Mouse (Mus musculus): ENCODE measurements around the gene Rps6ka1. TPM values are rescaled to one million over a fixed set of nuclear protein-coding genes. Genes with fewer than 3 reads are reported as not detected.
A peak's percentile ranks its signal among the peaks of the same experiment; 100 is the strongest.

Gene Rps6ka1
- total and polyA plus RNA-seq, 2 experiments from 2014 or later, result 5.9 to 8.0 TPM

- Histone ChIP-seq H3K27me3 (ENCODE audit: control insufficient read depth, insufficient read depth, low read length) (no peaks in the 10 kb centered on the region), H3K4me3 (ENCODE audit: low read depth, low read length) (no peak overlapping the region), H3K36me3 (replicated peaks; ENCODE audit: control insufficient read depth, insufficient read depth, low read length) (no peaks in the 10 kb centered on the region), H3K9me3 (replicated peaks; ENCODE audit: control insufficient read depth, low read length) (no peaks in the 10 kb centered on the region), H3K9ac (replicated peaks; ENCODE audit: low read depth, low read length) (no peak overlapping the region), H3K4me2 (ENCODE audit: low read depth, low read length) (no peak overlapping the region), H3K27ac (ENCODE audit: low read depth) (no peak overlapping the region), H3K4me1 (ENCODE audit: control insufficient read depth, insufficient read depth) (0 out of 2 replicates have a peak, but pooled peaks cover 3% of the 10 kb centered on the region)
- ATAC-seq (ENCODE audit: insufficient read depth, low read depth) (peak; percentile 66), DNase-seq (ENCODE audit: low spot score) (peak; percentile 43)
- WGBS, result 42% methylated on average over 15 of the region's 15 CpGs
- no peak for TF ChIP-seq EP300 (IDR thresholded peaks at IDR 0.05; ENCODE audit: low read depth)
- peak; percentile 39 for TF ChIP-seq CTCF (IDR thresholded peaks at IDR 0.05; ENCODE audit: low read depth)
Observed at GRCm38 (mm10) chr4:133832945-133833874, 54.4 kb downstream of the Rps6ka1 start.

GRCm38 (mm10) chr4:133830453-133830852 is 57.1 kb downstream of the Rps6ka1 start:
- DNase-seq (ENCODE audit: low spot score) (no peak), ATAC-seq (ENCODE audit: insufficient read depth, low read depth) (no peak)
- Histone ChIP-seq H3K36me3 (replicated peaks; ENCODE audit: control insufficient read depth, insufficient read depth, low read length) (no peaks in the 10 kb centered on the region), H3K4me2 (ENCODE audit: low read depth, low read length) (no peak overlapping the region), H3K4me1 (ENCODE audit: control insufficient read depth, insufficient read depth) (0 out of 2 replicates have a peak, but pooled peaks cover 3% of the 10 kb centered on the region), H3K27ac (ENCODE audit: low read depth) (no peak overlapping the region), H3K27me3 (ENCODE audit: control insufficient read depth, insufficient read depth, low read length) (no peaks in the 10 kb centered on the region), H3K4me3 (ENCODE audit: low read depth, low read length) (no peak overlapping the region), H3K9me3 (replicated peaks; ENCODE audit: control insufficient read depth, low read length) (no peaks in the 10 kb centered on the region), H3K9ac (replicated peaks; ENCODE audit: low read depth, low read length) (no peak overlapping the region)
- 95% methylated on average over 1 of the region's 1 CpGs for WGBS
- no peak for TF ChIP-seq CTCF (IDR thresholded peaks at IDR 0.05; ENCODE audit: low read depth)
- no peak for TF ChIP-seq EP300 (IDR thresholded peaks at IDR 0.05; ENCODE audit: low read depth)

GRCm38 (mm10) chr4:133829281-133830070 is 58.1 kb downstream of the Rps6ka1 start:
- DNase-seq (ENCODE audit: low spot score) (peak; percentile 59), ATAC-seq (ENCODE audit: insufficient read depth, low read depth) (no peak; the same call in 1 of the 2 replicates)
- Histone ChIP-seq H3K27ac (ENCODE audit: low read depth) (no peak overlapping the region), H3K9me3 (replicated peaks; ENCODE audit: control insufficient read depth, low read length) (no peaks in the 10 kb centered on the region), H3K4me3 (ENCODE audit: low read depth, low read length) (no peak overlapping the region), H3K27me3 (ENCODE audit: control insufficient read depth, insufficient read depth, low read length) (no peaks in the 10 kb centered on the region), H3K9ac (replicated peaks; ENCODE audit: low read depth, low read length) (no peak overlapping the region), H3K4me2 (ENCODE audit: low read depth, low read length) (peak overlapping the region; percentile 27; the same call in 1 of the 2 replicates), H3K36me3 (replicated peaks; ENCODE audit: control insufficient read depth, insufficient read depth, low read length) (no peaks in the 10 kb centered on the region), H3K4me1 (ENCODE audit: control insufficient read depth, insufficient read depth) (0 out of 2 replicates have a peak, but pooled peaks cover 3% of the 10 kb centered on the region)
- TF ChIP-seq CTCF (IDR thresholded peaks at IDR 0.05; ENCODE audit: low read depth) (peak; percentile 96), EP300 (IDR thresholded peaks at IDR 0.05; ENCODE audit: low read depth) (no peak)
- 11% methylated on average over 10 of the region's 10 CpGs for WGBS

GRCm38 (mm10) chr4:133827887-133828794 is 59.5 kb downstream of the Rps6ka1 start:
- no peak for DNase-seq (ENCODE audit: low spot score)
- Histone ChIP-seq H3K27ac (ENCODE audit: low read depth) (no peak overlapping the region), H3K9me3 (replicated peaks; ENCODE audit: control insufficient read depth, low read length) (no peaks in the 10 kb centered on the region), H3K36me3 (replicated peaks; ENCODE audit: control insufficient read depth, insufficient read depth, low read length) (no peaks in the 10 kb centered on the region), H3K4me3 (ENCODE audit: low read depth, low read length) (no peak overlapping the region), H3K9ac (replicated peaks; ENCODE audit: low read depth, low read length) (no peak overlapping the region), H3K4me1 (ENCODE audit: control insufficient read depth, insufficient read depth) (0 out of 2 replicates have a peak, but pooled peaks cover 3% of the 10 kb centered on the region), H3K27me3 (ENCODE audit: control insufficient read depth, insufficient read depth, low read length) (no peaks in the 10 kb centered on the region), H3K4me2 (ENCODE audit: low read depth, low read length) (peak overlapping the region; percentile 40; the same call in 1 of the 2 replicates)
- ATAC-seq (ENCODE audit: insufficient read depth, low read depth), result no peak
- 29% methylated on average over 25 of the region's 25 CpGs for WGBS
- no peak for TF ChIP-seq EP300 (IDR thresholded peaks at IDR 0.05; ENCODE audit: low read depth)
- TF ChIP-seq CTCF (IDR thresholded peaks at IDR 0.05; ENCODE audit: low read depth), result no peak

Data from heart, postnatal 0 days (tissue).